Mouse (Mus musculus) urinary bladder, postnatal 10 days (tissue): Measurements from ENCODE around the gene Smim24.

ENCODE experiments used
- DNase-seq: peaks from one replicate; pipeline ENCODE4 v3.0.0; 2022; ENCODE audit warnings: low spot score

Gene Smim24

DNA sequence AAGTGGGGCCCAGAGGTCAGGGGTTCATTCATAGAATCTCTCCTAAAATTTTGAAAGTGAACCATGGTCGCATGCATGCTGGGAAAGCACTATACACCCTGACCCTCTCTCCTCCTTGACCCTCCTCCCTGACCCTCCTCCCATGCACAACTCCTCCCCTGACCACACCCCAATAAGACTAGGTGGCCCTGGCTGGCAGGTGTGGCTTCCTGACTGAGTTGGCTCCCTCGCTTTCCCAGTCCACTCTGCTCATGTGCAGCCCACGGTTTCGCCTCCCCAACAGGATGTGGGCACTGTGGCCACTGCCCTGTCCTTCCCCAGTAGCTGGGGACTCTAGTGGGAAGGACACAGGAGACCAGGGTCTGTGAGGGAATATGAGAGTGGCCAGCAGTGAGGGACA, 17.5 kb downstream of the Smim24 start:
- DNase-seq = no peak

DNA sequence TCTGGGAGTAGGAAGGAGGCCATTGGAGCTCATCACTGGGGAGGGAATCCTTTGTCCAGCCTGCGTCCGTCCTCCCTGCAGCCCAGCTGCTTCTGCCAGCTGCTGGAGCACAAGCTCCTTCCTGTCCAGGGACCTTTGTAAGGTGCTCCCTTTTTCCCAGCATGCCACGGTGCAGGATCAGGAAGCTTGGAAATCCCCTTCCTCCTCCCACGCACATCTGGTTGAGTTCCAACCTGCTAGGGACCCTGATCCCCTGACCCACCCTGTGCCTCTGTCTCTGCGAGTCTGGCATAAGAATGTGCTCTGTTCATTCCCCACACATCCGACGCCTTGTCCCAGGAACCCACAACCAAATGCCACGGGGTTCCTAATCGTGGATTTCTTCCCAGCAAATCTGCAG, 18.1 kb downstream of the Smim24 start:
- DNase-seq = no peak

DNA sequence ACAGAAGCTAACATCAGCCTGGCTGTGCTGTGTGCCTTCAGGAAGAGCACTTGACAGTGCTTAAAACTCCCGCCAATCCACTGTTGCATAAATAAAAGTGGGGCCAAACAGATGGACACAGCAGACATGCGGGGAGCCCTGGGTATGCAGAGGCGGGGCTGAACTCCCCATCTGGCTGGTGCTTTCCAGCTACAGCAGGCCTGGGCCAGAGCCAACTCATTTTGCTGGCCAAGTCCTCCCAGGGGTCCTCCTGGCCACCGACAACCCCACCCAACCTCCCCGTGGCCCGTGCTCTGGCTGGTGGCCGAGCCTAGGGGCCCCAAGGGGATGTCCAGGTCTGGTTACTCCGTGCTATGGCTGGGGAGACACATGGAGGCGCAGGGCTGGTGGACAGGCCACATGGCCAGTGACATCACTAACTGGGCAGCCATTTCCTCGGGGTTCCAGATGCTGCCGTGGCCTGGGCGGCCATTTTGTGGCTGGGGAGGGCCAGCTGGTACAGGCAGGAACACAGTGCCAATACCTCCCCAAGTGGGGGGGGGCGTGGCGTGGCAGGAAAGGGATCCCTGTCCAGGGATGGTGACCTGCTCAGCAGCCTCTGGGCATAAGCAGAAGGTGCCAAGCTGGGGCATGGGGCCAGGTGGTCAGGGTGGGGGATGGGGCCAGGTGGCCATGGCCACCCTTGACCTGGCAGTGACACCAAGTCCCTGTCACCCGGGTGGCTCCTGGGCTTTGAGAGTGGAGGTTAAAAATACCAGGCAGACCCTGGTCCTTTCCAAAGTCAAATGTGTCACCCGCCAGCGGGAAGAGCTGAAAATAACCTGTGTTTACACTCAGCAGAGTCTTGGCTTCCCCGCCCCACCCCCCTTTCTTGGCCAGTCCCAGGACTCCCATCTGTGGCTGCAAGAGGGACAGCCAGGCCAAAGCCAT, 18.9 kb downstream of the Smim24 start:
- no peak for DNase-seq

DNA sequence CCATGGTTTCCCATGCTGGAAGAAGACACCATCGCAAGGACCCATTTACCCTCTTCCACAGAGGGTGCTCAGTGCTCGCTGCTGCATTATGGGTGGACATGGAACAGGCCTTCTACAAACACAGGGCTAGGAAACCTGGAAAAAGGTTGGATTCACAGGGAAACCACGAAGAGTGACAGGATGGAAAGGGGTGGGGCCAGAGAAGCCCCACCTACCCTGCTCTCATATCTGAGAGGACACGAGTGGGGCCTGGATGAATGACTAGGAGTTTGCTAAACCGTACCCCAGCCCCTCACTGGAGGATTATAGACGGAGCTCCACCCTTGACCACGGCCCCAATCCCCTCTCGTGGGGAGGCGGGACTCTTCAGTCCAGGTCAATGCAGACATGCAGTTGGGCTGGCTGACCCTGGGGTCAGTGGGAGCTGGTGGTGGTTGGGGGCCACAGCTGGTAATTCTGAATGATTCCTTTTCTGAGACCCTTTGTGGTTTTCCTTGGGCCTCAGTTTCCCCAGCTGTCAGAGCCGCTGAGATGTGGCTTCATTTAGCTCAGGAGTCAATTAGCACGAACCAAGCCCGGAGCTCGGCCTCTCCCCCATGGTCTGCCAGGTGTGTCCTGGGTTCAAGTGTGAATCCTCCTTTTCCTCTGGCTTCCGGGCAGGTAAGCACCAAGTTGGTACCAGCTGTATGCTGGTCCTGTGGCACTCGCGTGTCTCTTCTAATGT, 19.9 kb downstream of the Smim24 start:
- no peak for DNase-seq

DNA sequence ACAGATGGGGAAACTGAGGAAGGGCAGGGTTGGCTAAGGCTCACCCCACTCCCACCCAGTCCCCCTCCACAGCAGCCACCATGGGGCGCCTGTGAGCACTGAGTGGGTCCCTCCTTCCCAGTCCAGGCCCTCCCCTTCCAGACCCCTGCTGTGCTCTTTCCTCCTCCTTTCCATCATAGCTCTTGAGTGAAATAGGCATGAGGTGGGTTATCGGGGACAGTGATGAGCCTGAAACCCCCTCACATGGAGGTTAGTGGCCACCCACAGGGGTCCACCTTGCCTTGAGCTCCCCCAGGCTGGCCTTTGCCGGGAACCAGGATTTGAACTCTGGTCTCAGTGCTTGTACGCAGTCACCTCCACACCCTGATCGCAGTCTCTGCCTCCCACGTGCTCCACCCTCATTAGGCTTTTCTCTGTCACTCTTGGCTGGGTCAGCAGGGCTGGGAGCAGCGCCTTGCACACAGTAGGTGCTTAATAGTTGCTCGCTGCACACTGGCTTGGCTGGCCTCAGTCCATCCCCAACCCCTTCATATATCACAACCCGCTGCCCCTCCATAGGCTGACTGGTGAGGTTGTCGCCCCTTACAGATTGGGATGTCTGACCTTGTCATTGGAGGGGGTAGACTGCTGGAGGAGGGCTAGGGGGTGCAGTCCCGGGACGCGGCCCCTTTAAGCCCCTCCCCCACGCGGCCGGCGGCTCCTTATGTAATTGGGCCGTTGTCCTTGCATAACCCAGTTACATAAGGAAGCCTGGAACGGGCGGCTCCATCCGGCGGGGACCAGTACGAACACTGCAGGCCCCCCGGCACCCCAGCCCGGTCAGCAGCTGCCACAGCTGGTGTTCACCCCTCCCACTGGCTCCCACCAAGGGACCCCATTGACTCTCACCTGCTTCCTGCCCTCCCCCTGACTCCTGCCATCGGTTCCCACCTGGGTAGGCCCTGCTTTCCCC, 20.7 kb downstream of the Smim24 start:
- peak; percentile 80 for DNase-seq

DNA sequence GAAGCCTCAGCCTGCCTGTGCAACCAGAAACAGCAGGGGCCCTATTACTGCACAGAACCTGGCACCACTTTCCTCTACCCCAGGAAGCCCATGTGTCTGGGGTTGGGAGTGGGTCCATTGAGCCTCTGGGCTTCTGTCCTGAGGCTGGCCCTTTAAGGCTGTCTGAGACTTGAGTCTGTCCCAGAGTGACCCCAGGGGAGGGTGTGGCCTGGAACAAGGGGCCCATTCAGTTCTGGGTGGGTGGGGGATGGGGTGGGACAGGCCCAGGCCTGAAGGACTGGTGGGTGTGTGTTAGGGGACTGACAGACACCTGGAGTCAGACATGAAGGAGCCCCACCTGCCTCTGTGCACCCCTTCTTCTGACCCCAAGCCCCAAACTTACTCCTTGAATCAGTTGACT, 21.8 kb downstream of the Smim24 start:
- DNase-seq = no peak

DNA sequence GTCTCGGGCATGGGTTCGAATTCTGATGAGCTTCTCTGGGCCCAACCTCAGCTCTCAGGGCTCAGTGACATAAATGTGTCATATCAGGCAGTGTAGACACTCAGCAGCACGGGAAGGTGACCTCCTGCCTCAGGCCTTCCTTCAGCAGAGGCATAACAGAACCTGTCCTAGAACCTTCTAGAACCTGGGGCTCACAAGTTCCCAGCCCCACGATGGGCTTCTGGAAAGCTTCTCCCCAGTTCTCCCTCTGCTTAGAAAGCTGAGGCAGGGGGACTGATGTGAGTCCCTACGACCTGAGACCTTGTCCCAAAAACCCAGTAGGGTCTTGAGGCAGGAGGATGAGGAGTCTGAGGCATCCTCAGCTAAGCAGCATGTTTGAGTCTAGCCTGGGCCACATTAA, 22.3 kb downstream of the Smim24 start:
- DNase-seq = no peak

DNA sequence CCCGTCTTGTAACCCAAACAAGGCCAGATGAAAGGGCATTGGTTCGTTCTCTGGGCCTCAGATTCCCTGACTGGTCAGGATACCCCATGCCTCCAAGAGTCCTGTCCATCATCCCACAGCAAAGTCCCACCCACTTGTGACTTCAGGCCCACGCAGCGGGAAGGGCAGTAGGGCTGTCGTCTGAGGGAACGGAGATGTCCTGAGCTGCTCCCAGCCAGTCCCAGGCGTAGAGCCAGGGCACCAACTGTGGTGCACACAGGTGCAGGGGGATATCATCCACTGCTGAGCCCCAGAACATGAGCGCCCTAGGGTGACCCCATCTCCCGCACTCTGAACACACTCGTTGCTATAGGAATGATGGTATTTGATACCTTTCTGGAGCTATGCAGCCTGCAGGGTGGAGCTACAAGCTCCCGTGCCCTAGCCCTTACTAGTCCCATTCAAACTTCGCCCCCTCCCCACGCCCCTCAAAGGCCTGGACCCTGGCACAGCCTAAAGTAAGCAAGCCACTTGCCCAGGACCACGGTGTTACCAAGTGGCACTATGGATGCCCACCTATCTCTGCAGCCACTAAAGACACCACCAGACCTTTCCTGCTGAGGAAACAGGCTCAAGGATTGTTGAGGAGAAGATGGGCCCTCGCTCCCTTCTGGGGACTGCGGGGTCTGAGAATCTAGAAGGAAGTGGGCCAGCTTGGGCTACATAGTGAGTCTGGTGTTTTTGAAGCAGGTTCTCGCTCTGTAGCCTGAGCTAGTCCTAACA, 22.9 kb downstream of the Smim24 start:
- DNase-seq = no peak

DNA sequence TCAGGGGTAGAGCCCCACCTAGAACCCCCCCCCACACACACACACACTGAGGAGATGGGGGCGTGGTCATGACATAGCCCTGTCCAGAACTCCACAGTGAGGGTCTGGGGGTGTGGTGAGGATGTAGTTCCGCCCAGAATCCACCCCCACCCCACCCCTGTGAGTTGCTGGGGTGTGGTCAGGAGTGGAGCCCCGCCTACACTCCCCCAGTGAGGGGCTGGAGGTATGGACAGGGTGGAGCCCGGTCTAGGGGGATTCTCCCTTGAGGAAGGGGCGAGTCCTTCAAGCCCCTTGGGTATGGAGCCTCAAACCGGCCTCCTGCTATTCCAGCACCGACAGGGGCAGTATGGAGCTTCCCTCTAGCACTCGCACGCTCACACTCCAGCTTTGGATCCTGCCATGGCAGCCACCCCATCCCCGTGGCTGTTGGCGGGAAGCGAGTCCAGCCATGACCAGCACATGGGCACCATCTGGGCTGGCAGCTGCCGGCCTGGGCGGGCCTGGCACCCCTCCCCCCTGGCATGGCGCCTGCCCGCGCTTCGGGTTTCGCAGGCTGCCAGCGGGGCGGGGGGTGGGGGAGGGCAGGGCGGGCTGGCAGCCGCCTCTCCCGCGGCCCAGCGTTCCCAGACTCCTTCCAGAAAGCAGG, 23.9 kb downstream of the Smim24 start:
- no peak for DNase-seq

DNA sequence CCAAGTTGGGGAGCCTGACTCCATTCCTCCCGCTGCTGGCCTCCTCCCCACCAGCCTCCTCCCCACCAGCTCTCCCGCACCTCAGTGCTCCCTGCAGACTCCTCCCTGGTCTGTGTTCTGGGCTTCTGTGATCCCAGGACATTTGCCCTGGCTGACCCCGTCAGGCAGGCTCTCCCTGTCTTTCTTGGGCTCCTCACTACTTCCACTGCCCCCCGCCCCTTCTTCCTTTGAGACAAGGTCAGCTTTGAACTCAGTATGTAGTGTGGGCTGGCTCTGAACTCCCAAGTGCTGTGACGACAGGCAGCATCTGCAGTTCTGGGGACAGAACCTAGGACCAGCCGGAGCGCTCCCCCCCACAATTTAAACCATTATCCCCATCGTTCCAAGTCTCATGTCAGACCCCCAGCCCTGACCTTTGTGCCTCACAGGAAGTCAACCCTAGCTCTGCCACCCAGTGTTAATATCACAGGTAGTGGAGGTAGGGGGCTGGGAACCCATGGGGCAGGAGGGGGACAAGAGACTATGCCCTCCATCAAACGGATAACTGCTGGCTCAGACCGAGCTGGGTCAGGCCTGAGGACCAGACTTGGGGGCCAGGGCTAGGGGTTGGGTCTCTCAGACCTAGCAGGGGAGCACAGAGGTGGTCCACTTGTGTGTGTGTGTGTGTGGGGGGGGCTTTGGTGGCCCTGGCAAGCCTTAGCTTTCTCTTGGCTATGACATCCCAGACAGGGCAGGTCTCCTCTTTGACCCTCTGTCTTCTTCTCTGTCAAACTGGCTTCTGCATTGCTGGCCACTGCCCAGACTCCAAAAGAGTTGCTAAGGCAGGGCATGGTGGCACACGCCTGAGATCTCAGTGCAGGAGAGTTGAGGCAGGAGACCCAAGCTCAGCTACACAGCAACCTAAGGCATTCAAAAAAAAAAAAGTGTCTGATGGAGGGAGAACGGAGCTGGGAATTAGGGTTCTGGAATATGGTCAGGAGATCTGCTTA, 24.7 kb downstream of the Smim24 start:
- no peak for DNase-seq

DNA sequence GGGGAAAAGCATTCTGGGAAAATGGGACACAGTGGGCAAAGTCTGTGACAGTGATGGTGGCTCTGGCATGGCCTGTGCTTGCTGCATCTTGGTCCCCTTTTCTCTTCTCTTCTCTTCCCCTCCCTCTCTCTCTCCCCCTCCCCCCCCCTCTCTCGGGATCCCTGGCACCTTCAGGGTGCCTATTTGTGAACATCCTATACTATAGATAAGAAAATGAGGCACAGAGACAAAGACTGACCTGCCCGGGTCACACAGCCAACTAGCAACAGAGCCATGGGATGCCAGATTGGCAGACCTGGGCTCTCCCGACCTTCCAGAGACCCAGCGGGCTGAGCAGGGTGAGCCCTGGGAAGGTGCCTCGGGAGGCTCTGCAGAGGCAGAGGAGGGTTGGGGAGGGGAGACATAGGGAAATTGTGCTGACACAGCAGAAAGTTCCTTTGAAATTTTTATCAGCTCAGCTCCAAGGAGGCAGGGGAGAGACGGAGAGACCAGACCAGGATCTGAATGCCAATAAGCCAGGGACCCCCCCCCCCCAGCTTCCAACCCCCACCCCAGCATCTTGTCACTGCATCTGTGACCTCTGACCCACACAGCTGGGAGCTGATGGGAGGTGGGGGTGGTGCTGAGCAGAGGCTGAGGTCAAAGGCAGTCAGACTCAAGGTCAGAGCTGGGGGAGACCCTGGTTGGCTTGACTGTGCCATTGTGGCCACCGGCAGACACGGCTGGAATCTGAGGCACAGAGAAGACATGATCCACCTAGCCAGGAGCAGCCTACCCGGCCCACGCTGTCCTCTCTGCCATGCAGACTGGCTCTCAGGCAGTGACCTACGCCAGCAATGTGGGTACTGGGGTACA, 25.6 kb downstream of the Smim24 start:
- DNase-seq = peak; percentile 5

DNA sequence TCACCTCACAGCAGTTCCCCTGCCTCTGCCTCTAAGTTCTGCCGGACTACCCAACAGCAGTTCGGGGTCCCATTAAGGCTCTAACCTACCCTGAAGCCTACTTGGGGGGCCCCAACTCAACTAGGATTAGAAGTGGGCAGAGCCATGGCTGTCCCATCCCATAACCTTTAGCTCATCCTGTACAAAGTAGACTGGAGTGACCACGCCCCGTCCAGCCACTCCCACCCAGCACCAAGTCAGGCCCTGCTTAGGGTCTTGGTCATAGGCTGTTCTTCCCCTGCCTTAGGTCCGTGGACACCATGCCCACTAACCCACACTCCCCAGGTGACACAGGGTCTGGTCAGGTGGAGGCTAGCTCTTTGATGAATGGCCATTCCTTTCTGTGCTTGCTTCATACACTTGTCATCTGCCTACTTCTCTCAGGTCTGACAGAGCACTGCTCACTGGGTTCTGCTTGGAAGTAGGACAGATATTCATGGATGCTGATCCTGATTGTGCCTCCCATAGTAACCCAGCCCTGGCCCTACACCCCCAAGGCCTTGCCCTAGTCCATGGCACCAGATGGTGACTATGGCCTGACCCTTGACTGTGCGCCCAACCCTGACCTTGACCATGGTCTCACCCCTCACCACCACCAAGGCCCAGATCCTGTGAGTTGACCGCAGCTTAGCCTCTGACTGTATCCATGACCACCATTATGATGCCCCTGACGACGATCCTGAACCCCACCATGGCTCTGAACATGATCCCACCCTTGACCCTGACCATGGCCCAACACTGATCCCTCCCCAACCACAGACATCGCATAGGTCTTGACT, 26.5 kb downstream of the Smim24 start:
- DNase-seq = peak; percentile 6

DNA sequence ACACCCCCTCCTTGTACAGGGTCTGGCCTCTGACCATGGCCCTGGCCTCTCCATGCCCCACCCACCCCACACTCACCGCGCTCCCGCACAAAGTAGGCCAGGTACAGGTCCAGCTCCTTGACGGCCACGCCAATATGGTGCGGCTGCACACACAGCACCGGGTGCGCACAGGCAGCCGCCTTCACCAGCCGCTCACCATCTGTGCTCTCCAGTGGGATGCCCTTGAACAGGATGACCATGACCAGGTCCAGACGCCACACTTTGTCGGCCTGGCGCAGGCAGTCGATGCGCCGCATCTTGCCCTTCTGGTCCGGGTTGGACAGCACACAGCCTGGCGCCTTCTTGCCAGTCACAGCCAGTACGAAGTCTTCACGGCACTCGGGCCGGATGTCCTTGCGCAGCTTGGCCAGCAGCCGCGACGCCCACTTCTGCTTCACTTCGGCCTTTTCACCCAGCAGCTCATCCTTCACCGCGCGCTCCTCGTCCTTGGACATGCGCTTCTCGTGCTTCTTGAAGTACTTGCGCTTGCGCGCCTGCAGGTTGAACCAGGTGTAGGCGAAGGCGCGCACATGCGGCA, 27.4 kb downstream of the Smim24 start:
- peak; percentile 9 for DNase-seq

DNA sequence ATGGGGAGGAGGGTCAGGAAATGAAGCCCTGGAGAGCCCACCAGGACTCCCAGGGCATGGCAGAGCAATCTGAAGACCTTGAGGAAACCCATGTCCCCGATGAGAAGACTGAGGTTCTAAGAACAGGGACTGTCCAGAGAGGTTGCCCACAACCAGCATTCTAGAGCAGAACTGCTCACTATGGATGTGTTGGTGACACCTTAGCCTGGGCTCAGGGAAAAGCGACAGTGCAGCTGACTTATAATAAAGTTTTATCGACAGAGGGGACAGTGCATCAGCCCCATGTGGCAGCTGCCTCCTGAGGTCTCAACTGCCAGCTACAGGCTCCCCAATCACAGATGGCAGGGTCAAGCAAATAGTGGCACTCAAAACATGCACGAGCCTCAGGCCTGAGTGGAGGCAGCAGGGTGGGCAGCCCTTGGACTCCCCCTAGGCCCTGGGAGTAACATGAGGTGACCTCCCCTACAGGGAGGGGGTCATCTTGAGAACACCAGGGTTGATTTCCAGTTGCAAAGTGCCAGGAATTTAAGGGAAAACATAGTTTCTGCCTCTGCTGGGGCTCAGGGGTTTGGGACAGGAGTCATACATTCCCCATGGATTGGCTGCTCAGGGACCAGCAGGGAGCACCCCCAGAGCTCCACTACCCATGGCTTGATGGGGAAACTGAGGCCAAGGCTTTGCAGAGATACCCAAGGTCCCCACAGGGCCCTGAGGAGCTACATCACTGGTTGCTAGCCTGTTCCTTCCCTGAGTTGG, 28.4 kb downstream of the Smim24 start:
- no peak for DNase-seq

DNA sequence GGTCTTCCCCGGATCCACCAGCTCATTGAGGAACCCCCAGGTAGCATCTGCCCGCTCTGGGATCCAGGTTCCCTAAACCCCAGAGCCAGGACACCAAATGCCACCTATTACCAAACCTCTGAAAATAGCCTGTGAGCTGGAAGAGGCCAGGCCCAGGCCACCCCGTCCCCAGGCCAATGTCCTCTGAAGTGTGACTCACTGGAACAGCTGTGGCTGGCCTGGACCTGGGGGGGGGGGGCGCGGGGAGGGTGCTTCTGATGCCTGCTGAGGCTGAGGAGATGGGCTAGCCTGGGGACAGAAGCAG, 28.9 kb downstream of the Smim24 start:
- DNase-seq = no peak

DNA sequence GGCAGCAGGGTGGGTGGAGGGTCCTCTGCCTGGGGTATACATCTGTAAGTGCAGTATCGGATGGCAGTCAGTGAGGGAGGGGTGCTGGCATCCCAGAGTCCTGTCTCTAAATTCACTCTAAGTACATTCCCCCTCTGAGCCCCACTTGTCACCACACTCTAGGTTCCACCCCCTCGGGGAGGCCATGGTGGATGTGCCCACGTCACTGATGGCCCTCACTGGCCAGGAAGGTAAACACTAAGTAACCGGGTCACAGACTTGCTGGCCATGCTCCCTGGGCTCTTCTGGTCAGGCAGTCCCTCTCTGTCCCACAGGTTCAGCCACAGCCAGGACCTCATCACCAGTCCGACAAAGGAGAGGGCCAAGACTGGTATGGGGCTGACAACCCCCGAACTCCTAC, 29.3 kb downstream of the Smim24 start:
- DNase-seq = peak; percentile 8

DNA sequence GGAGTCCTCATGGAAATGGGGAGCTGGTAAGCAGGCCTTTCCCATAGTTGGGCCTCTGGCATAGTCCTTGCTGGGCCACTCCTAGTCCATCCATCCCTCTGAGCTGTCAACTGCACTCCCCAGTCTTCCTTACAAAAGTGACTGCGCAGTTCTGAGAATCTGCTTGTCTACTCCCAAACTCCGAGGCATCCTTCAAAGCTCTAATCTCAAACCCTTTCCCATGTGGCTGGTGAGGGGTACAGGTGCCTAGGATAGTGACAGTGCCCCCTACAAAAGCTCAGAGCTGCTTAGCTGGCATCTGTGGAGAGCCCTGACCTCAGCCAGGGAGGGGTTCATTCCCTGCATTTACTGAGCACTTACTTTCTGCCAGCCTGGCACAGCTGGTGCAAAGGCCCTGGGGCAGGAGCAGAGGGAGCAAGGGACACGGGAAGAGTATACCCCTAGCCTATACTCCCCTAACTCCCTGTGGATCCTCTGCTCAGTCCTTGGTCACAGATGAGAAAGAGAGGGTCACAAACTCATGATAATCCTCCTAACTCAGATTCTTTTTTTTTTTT, 29.9 kb downstream of the Smim24 start:
- DNase-seq = no peak
